ENCODE assay signal across 9 mouse cellular contexts in the genomic region with DNA sequence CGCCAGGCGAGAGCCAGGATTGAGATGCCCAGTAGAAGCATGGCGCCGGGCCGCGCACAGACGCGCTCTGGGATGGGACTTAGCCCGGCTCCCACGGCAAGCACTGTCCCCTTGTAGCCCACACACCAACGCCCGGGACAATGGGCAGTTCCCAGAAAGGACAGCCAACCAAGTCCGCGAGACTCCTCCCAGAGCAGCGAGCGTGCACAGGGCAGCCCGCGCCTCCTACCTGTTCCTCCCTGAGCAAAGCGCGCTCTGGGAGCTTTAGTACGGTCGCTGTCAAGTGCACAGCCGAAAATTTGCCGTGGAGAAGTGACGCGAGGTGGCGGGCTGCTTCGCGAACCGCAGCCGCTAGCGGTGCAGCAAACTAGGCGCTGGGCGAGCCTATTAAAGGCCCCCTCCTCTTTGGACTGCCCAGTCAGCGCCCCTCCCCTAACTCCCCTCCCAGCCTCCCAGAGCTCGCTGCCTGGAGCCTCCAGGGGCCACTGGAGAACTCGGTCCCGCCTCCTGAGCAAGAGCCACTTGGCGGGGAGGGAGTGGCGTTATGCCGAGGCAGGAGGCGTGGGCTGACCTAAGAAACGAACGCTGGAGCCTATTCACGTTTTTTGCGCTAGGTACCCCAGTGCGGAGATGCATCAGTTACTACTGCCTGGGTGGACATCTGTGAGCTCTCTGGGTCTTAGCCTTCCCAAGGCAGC. TPM values are rescaled to one million over a fixed set of nuclear protein-coding genes. Genes with fewer than 3 reads are reported as not detected.
DNase-seq lines count a peak whose midpoint lies in the region; ATAC-seq and TF ChIP-seq lines count a peak whose summit lies in the region.
"Had no signal": no experiment of that assay in that cellular context is flagged by ENCODE, and none has a peak within 500 bp of the region (broad histone marks: within the 10 kb centered on the region; RNA-seq: fewer than 3 reads in every experiment).

A gene (minus strand): TSS at position 256 of the 698 bp plus-strand sequence.

- H3K27ac ChIP-seq in left cerebral cortex, adult 2 months = no peak within 1 kb of the TSS
- H3K27ac ChIP-seq in embryonic facial prominence, embryonic 13.5 days = no peak within 1 kb of the TSS; the same call in 1 of the 2 replicates
- peak within 1 kb of the TSS; percentile 83 for H3K27ac ChIP-seq in heart, embryonic 10.5 days

- intact Hi-C loops in left cerebral cortex, adult 2 months (cut with DNase I) = no loop called here

- H3K9me3 ChIP-seq in embryonic facial prominence, embryonic 13.5 days = no peaks in the 10 kb centered on the region
- no peaks in the 10 kb centered on the region for H3K9me3 ChIP-seq in heart, embryonic 10.5 days
- H3K9me3 ChIP-seq: G1E had no signal

- ATAC-seq in embryonic facial prominence, embryonic 13.5 days (ENCODE audit: insufficient number of reproducible peaks, insufficient read depth, low FRiP score, low TSS enrichment, low read depth) = peak; percentile 69

- H3K9ac ChIP-seq in embryonic facial prominence, embryonic 13.5 days = peak within 1 kb of the TSS; percentile 74

- peak within 1 kb of the TSS; percentile 97 for H3K4me2 ChIP-seq in embryonic facial prominence, embryonic 13.5 days

- peak; percentile 28 to 38 for DNase-seq in left cerebral cortex, adult 2 months (ENCODE audit: extremely low spot score in 1 of 2, low spot score in 2 of 2)
- DNase-seq in left cerebral cortex, adult 8-10 months (ENCODE audit: low spot score in 2 of 2) = no peak
- peak; percentile 90 for DNase-seq in heart, embryonic 10.5 days (ENCODE audit: low spot score)
- peak; percentile 83 for DNase-seq in kidney, adult 9 months
- peak; percentile 69 for DNase-seq in lung, adult 2 months
- peak; percentile 71 for DNase-seq in retina, embryonic 14.5 days (ENCODE audit: low spot score)
- no peak for DNase-seq in thymus, postnatal 14 days

- no peaks in the 10 kb centered on the region for H3K36me3 ChIP-seq in embryonic facial prominence, embryonic 13.5 days
- H3K36me3 ChIP-seq in heart, embryonic 10.5 days = no peaks in the 10 kb centered on the region
- H3K36me3 ChIP-seq: G1E had no signal

- peak; percentile 71 for TF ChIP-seq POLR2A in lung, adult 2 months (IDR thresholded peaks at IDR 0.05; ENCODE audit: borderline replicate concordance, extremely low read depth, low read depth, low read length)

- peak; percentile 5 for TF ChIP-seq CTCF in left cerebral cortex, adult 2 months (IDR thresholded peaks at IDR 0.05)
- TF ChIP-seq CTCF in lung, adult 2 months (IDR thresholded peaks at IDR 0.05; ENCODE audit: insufficient read depth, low read length) = no peak

- peaks cover 35% of the 10 kb centered on the region for H3K4me1 ChIP-seq in embryonic facial prominence, embryonic 13.5 days
- peaks cover 31% of the 10 kb centered on the region for H3K4me1 ChIP-seq in heart, embryonic 10.5 days
- no peaks in the 10 kb centered on the region for H3K4me1 ChIP-seq in lung, adult 2 months (ENCODE audit: control insufficient read depth, insufficient read depth, low read length)

- under 1% methylated on average over 47 of the region's 47 CpGs for WGBS in embryonic facial prominence, embryonic 13.5 days
- WGBS in heart, embryonic 10.5 days = under 1% methylated on average over 47 of the region's 47 CpGs
- under 1% methylated on average over 47 of the region's 47 CpGs for WGBS in lung, adult 2 months

- peaks cover 32% of the 10 kb centered on the region for H3K27me3 ChIP-seq in embryonic facial prominence, embryonic 13.5 days
- peaks cover 27% of the 10 kb centered on the region for H3K27me3 ChIP-seq in heart, embryonic 10.5 days (ENCODE audit: insufficient read depth, poor library complexity, severe bottlenecking)

- peak within 1 kb of the TSS; percentile 53 for H3K4me3 ChIP-seq in left cerebral cortex, adult 2 months
- H3K4me3 ChIP-seq in embryonic facial prominence, embryonic 13.5 days = peak within 1 kb of the TSS; percentile 64
- peak within 1 kb of the TSS; percentile 73 for H3K4me3 ChIP-seq in heart, embryonic 10.5 days
- peak within 1 kb of the TSS; percentile 50 for H3K4me3 ChIP-seq in lung, adult 2 months (replicated peaks; ENCODE audit: extremely low read depth, low read depth, low read length)

RNA-seq across cellular contexts. Expression of the gene that starts here (rescaled TPM):
- 1 to 10 TPM; 5.2 to 6.0 TPM for total RNA-seq in left cerebral cortex, adult 2 months (2021)
- 1 to 10 TPM; 4.2 to 5.0 (median 4.7) TPM for total RNA-seq in left cerebral cortex, adult 8-10 months (2022)
- polyA plus RNA-seq in embryonic facial prominence, embryonic 13.5 days (2015; fragmentation: Nextera tagmentation; extraction: Ambion mirVana) = 12.1 and 13.2 TPM in 2 replicates
- 6.4 and 7.9 TPM in 2 replicates for polyA plus RNA-seq in heart, embryonic 10.5 days (2016; fragmentation: Nextera tagmentation; extraction: Ambion mirVana)
- 26.6 and 29.6 TPM in 2 replicates for polyA plus RNA-seq in lung, adult 2 months (2012; rRNA removed)
- polyA plus RNA-seq: G1E had no signal

Comparison
In these comparisons a context has a peak if more than half of its experiments do, and no peak if none do; other contexts are left out.
1. DNase-seq: peak in left cerebral cortex, adult 2 months (2 of 2), heart, embryonic 10.5 days (single experiment), kidney, adult 9 months (single experiment), lung, adult 2 months (single experiment) and retina, embryonic 14.5 days (single experiment); none in left cerebral cortex, adult 8-10 months (0 of 2) and thymus, postnatal 14 days (single experiment).
2. Peak in every context shown above with its lines, with median percentiles within 50 percentile points of each other: H3K4me3 ChIP-seq.